Mouse (Mus musculus) v-Abl transformed pro-B cells (cell line): ENCODE results near the gene Pcbd1.

Experiments
- in situ Hi-C, 2 experiments: fragments of 400-800 bp; cut with MboI; formaldehyde crosslinking; loops; one replicate each; pipeline ENCODE4 v1.15.1; 2025; ENCODE audit not compliant: unreplicated experiment in 2 of 2

Pcbd1 gene

DNA sequence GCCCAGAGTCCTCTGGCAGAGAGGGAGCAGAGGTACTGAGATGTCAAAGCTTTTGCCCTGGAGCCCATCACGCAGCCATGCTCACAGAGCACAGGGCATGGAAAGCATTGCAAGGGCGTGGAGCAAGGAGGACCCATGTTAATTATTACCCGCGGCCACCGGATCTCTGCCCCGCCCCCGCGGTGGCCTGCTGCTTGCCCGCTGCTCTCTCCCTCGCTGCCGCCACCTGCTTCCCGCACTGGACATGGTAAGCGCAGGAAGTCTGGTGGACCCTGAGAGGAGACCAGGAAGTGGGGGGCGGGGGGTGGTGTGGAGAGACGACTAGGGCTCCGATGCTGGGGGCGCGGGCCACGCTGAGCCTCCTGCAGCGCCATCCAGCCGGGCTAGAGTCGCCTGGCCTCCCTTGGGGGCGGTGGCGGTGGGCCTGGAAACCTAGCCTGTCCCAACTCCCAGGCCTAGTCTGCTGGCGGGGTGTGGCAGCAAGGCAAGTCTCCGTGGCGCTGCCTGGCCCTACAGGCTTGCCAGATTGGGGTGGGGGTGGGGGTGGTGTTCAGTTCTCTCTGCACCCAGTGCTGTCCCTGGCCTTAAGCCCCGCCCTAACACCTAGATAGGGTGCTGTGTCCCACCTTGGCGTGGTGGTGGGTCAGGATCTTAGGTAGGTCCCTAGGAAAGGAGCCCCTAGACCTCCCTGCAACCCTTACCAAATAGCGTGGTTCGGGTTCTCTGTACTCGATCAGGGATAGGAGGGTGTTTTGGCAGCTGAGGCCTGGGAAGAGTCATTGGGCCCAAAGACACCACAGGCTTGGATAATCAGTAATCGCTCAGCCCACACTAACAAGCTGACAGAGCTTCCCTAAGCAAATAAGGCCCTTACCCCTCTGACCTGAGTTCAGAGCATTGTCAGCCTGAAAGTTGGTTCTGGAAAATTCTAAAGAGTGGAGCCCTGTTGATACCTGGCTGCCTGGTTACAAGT lies at the start of gene Pcbd1:
Gene Pcbd1, plus strand, starts transcription at position 162 of the 973 bp plus-strand sequence.
- in situ Hi-C loops = no loop called here

DNA sequence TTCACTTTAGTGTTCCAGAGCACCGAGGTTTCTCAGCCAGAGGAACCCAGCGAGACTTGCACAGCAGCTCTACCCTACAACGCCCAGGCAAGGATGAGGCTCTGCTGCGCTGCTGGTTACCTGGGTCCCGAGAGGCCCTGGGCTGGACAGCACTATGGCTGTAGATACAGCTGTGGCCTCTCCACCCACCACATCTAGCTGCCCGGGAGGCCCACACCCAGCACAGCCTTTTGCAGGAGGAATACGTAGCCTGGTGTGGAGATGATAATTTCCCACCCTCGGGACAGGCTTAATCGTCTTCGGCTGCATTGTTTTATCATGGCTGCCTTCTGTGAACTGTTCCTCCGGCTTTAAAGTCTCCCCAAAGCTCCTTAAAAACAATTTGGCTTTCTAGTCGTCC lies 49.5 kb upstream of the Pcbd1 start:
- in situ Hi-C loops = no loop called here

DNA sequence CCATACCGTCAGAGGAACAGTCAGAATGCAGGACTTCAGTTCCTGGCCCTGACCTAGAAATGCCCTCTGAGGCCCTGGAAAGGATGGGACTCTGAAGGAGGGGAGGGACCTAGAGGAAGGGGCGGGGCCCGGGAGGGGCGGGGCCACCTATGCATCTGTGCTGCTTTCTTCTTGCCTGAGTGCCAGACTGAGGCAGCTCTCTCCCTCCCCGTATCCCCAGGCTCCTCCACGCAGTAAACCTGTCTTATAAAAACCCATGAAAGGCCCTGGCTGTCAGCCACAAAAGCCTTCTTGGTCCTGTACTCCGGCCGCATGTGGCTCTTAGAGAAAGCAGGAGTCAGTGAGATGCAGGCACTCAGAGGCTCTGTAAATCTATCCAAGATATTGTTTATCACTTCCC lies 44.0 kb upstream of the Pcbd1 start:
- in situ Hi-C loops = no loop called here

DNA sequence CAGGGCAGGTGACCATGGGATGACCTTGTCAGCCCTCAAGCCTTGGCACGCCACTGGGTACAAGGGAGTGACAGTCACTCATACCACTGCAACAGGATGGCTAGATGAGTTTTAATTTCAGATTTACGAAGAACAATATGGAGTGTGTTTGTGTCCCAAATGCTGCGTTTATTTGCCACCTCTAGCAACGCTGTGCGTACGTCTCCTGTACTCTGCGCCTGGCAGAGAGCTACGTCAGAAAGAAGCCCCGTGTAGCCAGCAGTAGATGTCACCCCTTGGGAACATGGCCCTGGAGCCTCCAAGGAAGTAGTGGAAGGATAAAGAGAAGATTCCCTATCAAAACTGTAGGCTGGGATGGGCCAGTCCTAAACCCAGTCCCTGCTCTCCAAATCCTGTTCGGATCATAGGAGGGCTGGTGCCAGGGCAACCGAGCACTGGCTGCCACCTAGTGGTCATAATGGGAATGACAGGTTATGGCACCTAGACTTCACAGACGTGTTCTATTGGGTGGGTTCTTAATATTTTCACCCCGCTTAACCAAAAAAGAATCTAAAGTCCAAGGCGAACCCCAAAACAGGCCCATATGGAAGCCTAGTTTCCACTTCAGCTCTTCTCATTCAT lies 37.0 kb upstream of the Pcbd1 start:
- in situ Hi-C loops = loop anchor here (5.0 to 25.0 kb wide), 8 partner anchors 103 to 740 kb away; partner anchors contain the start of gene Vsir (in 1 of the 2)

DNA sequence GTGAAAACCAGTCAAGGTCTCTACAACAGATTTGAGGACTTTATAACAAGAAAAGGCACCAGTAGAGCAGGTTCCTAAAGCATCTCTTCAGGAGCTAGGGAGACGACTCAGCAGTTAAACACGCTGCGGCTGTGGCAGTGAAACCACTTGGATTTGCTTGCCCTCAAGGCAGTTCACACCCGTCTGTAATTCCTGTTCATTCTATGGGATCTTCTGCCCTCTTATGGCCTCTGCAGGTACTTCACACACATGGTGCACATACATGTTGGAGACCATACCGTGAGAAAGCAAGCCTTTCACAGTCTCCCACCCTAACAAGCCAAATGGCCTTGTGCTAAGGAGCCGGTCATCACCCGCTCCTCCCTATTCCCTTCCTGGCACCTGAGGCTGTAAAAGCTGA lies 32.5 kb upstream of the Pcbd1 start:
- in situ Hi-C loops = loop anchor here (10.0 to 25.0 kb wide), 6 partner anchors 98 to 744 kb away; partner anchors contain the start of gene Vsir (in 1 of the 2)

DNA sequence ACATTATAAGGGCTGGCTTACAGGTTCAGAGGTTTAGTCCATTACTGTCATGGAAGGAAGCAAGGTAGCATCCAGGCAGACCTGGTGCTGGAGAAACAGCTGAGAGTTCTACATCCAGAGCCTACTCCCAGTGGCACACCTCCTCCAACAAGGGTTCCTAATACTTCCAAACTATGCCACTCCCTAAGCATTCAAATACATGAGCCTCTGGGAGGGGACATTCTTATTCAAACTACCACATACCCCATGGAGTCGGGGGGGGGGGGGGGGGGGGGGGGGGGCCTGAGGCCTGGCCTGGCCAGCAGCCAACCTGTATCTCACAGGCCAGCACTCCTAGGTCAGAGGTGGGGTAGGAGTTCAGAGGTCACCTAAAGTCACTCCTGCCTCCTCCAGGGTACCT lies 30.0 kb upstream of the Pcbd1 start:
- in situ Hi-C loops = loop anchor here (10.0 to 25.0 kb wide), 6 partner anchors 96 to 747 kb away; partner anchors contain the start of gene Vsir (in 1 of the 2)

DNA sequence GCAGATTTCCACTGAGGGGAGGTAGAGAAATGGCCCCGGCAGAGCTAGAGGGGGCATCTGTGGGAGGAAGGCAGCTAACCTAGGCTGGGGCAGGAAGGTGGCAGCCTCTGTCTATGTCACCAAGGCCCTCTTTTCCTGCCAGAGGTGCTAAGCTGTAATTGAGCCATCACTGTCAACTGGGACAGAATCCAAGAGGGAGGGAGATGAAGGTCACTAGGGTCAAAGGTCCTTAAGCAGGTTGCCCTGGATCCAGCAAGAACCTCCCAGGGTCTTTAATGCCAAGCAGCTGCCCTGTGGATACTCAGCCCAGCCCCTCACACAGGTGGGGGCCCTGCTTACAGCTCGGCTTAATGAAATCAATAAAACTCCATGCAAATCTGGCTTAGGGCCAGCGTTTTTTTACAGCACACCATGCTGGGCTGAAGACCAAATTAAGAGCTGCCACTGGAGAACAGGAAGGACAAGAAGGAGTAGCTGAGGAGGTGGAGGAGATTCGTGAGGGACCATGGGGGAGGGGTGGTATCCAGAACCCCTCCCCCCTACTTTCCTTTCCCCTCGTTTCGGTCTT lies 29.5 kb upstream of the Pcbd1 start:
- in situ Hi-C loops = loop anchor here (10.0 to 25.0 kb wide), 6 partner anchors 95 to 747 kb away; partner anchors contain the start of gene Vsir (in 1 of the 2)

DNA sequence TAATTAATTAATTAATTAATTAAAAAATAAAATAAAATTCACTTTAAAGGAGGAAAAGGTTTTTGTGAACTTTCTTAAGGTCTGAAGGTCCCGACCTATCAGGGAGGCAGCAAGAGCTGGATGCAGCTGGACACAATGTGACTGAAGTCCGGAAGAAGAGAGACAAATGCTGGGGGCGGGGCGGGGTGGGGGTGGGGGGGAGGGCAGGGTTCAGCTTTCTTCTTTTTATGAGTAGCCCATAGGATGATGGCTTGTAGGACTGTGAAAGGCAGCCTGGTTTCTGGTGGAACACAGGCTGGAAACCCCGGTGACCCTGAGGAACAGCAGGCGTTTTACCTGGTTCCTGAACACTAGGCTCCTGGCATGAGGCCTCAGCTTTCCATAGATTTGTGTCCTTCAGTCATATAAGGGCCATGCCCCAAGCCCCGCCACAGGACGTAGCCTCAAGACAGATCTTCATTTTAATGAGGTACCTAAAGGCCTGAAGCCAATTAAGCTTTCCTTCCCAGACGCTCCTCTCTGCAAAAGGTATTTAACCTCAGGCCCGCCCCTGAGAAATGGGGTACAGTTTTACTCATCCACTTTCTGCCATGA lies 25.8 kb upstream of the Pcbd1 start:
- in situ Hi-C loops = loop anchor here (25.0 kb wide), 4 partner anchors 249 to 751 kb away; partner anchors contain the start of gene Vsir (in 1 of the 2)

DNA sequence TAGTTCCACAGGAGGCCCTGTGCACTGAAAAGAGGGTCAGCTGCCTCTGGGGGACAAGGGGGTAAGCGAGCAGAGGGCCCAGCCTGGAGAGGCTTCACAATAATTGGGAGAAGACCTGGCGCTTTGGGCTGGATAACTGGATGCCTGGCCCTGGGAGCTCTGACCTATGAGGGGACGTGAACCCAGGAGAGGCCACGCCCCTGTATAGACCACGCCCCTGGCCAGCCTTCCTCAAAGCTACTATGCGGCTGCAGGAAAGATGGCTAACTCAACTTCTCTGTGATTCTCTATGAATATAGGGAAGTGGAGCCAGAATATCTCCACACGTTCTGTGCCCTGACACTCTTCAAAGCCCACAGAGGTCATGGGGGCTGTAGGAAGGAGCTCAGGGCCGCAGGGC lies 24.5 kb upstream of the Pcbd1 start:
- in situ Hi-C loops = loop anchor here (25.0 kb wide), 4 partner anchors 248 to 752 kb away; partner anchors contain the start of gene Vsir (in 1 of the 2)

DNA sequence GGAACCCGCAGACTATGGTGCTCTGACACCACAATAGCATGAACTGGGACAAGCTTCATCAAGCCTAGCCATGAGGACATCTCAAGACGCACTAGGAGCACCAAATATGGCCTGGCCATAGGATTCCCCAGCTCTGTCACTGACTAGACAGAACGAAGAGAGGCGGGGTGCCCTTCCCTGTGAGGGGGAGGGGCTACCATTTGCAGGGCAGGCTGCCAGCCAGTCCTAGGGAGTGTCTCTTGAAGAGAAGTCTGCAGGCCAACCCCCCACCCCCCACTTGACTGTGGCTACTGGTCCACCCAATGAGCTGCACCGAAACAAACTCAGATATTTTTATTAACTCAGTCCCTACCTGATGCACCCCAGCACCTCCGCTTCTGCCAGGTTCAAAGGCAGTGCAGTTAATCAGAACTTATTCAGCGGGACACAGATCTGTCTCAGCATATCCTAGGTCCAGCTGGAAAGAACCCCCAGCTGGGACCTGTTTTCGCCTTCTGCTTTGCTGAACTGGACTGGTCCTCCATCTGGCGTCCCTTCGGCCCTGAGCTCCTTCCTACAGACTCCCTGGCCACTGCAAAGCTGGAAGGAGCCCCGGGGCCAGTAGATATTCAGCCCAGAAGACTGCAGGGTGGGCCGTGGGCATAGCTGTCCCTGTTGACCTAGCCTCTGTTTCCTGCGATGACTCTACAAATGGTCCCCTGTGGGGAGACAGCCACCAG lies 23.7 kb upstream of the Pcbd1 start:
- in situ Hi-C loops = loop anchor here (25.0 kb wide), 4 partner anchors 247 to 753 kb away; partner anchors contain the start of gene Vsir (in 1 of the 2)

DNA sequence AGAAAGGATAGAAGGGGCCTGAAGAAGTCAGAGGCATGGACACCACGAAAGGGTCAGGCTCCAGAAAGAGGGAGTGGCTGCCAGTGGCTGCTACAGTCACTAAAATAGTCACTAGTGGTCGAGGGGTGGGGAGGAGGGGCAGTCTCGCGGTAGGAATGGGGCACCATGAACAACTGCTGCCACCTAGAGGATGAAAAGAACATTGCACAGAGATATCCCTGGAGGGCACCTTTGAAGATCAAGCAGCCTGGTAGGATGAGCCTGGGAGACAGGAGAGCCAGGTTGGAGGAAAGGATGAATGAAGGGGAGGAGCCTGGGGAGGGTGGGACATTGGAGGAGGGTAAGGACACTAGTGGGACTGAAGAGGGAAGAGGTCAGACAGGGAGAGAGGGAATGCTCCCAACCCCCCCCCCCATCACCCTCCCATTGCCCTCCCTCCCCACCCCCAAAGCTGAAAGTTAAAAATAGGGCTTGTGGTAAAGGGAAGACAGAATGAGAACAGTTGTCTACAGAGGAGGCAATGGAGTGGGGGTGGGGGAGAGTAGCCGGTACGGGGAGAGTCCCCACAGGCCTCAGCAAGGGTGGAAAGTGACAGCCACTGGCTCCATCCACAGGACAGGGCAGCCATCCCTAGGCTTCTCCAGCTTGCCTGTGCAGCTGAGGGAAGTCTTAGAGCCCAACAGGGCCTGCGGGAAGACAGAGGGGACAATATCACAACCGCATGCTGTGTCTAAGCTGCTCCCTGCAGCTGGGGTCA lies 20.5 kb upstream of the Pcbd1 start:
- in situ Hi-C loops = loop anchor here (25.0 kb wide), 4 partner anchors 244 to 756 kb away; partner anchors contain the start of gene Vsir (in 1 of the 2)

DNA sequence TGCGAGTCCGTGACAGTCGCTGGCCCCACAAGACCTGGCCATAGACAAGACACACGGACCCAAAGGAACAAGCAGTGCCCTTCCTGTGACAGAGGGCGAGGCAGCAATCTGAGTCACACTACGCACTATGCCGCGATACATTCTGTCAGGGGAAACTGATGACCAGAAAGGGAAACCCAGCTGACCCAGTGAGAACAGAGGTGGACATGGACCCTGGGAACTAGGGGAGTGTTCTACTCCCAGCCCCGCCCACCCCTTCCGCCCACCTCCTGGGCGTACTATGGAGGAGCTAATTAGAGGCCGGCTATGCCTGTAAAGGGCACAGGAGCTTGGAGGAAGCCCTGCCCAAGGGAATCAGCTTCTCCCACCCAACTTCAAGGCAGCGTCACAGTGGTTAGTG lies 19.9 kb upstream of the Pcbd1 start:
- in situ Hi-C loops = loop anchor here (25.0 kb wide), 4 partner anchors 243 to 757 kb away; partner anchors contain the start of gene Vsir (in 1 of the 2)

DNA sequence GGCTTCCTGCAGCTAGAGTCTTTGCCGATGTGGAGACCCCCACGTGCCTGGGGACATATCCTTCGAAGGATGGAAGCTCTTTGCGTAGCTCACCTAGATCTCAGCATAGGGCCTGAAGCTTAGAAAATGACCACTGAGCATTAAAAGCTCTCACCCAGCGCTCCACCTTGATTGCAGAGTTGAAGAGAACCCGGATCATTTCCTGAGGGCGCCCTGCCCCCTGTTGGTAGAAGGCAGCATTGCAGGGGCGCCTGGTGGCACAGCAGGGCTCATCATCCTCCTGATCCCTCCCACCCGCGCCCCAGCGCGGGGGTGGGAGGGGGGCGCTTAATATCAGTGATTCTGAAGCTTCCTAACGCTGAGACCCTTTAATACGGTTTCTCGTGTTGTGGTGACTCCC lies 16.8 kb upstream of the Pcbd1 start:
- in situ Hi-C loops = loop anchor here (25.0 kb wide), 4 partner anchors 240 to 760 kb away; partner anchors contain the start of gene Vsir (in 1 of the 2)

DNA sequence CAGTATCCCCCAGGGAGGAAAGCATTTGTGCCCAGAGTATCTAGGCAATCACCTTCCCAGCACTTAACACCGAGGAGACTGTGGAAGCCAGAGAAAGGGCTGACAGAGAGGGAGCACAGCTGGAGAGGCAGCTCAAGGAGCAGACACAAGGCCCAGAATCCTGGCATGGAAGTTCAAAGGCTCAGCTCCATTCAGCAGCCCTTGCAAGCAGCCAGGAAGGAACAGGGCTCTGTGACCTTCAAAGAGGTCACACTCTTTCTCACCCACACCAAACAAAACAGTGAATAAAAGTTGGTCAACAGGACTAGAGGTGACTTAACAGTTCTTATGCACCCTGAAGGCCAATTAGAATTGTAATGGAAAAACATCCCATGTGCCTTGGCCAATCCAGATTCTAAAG lies 14.5 kb upstream of the Pcbd1 start:
- in situ Hi-C loops = loop anchor here (25.0 kb wide), 4 partner anchors 238 to 762 kb away; partner anchors contain the start of gene Vsir (in 1 of the 2)

DNA sequence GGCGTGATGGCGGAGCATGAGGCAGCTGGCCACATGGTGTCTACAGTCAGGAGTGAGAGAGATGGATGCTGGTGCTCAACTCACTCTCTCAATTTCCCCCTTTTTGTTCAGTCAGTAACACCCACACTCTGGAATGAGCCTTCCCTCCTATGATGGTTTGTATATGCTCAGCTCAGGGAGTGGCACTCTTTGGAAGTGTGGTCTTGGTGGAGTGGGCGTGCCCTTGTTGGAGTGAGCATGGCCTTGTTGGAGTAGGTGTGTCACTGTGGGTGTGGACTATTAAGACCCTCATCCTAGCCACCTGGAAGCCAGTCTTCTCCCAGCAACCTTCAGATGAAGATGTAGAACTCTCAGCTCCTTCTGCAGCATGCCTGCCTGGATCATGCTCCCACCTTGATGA lies 13.5 kb upstream of the Pcbd1 start:
- in situ Hi-C loops = no loop called here

DNA sequence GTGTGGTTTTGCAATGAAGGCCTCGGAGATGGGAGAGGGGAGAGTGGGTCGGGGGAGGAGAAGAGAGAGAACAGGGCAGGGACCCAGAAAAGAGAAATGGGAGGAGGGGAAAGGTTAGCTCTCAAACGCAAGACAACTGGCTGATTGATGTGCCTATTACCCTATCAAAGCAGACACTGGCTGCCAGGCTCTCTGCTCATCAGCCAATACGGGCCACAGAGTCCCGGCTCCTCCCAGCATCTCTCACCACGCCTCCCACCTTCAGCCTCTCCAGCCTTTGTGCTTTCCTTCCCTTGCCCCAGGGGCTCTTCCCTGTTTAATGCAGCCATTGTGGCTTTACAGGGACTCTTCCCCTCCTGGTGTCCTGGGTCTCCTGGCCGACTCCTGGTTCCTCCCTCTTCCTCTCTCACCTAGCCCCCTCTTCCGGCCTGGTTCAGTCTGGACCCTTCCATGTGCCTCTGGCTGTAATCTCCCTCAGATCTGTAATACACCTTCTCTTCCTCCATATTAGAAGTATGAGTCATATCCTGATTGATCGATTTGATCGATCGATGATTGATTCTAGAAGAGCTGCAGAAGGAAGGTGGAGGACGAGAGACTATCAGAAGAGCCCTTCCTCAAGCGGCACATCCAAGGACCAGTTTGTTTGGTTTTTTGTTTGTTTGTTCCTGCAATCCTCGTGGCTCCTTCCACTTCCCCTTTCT lies 8.8 kb upstream of the Pcbd1 start:
- in situ Hi-C loops = no loop called here

DNA sequence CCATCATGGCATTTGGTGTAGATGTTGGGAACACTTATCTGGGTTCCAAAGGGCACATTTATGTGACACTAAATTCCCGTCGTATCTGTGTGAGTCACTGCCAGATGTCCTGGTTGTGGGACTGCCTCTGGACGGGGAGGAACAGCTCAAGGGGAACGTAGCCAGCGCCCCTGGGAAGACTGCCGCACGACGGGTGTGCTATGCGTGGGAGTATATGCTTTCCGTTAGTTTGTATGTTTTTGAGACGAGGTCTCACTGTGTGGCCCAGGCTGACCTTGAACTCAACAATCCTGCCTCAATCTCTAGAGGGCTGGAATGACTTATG lies 8.2 kb upstream of the Pcbd1 start:
- in situ Hi-C loops = no loop called here

DNA sequence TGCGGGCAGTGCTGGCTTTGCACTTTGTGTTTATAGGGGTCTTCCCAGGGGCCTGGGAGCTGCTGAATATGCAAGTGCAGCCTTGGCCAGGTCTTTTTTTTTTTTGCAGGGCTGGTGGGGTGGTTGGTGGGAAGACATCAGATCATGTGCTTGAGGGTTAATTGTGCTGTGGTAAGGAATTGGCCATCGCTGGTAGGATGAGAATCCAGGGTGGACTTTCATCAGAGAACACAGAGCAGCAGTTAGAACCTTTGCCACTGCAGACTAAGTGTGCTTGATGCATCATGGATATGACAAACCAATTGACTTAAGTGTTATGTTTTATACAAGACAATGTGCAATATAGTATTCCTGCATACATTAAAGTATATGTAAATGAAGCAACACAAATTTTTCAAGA lies 3.8 kb upstream of the Pcbd1 start:
- in situ Hi-C loops = no loop called here
